Mouse (Mus musculus): ENCODE measurements around the gene Clstn2. TPM values are rescaled to one million over a fixed set of nuclear protein-coding genes. Genes with fewer than 3 reads are reported as not detected.

The Clstn2 gene
- polyA plus RNA-seq, 1 experiment = 0.27 TPM

DNA sequence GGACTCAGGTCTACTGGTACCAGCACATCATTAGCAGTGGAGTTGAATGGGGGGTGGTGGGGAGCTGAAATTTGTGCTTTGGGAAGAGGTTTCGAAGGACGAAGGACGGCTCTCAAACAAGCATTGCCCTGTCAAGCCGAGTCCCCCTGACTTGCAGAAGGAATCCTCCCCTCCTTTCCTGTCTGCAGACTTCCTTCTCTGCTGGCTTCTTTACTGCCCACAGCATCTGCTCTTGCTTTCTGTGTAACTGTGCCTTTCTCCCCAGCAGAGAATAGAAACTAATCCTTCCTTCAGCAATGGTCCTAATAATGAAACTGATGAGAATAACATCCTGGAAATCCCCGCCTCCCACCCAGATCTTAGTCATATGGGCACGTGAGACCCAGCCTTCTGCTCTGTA lies 572.5 kb downstream of the Clstn2 start:
- H3K4me1 ChIP-seq (ENCODE audit: control insufficient read depth, insufficient read depth, insufficient read length, low read length) = no peaks in the 10 kb centered on the region
- TF ChIP-seq CTCF (IDR thresholded peaks at IDR 0.05; ENCODE audit: extremely low read depth, insufficient read length, insufficient replicate concordance, low read depth, low read length) (no peak), POLR2A (IDR thresholded peaks at IDR 0.05; ENCODE audit: low read depth, low read length) (no peak)
- no peaks in the 10 kb centered on the region for H3K27me3 ChIP-seq (ENCODE audit: control insufficient read depth, insufficient read depth, low read length)
- WGBS = 71% methylated on average over 6 of the region's 6 CpGs
- no peak overlapping the region for H3K4me3 ChIP-seq (ENCODE audit: low read depth, low read length)
- H3K27ac ChIP-seq (ENCODE audit: insufficient read depth, low read depth, low read length) = no peak overlapping the region
- H3K36me3 ChIP-seq (ENCODE audit: control insufficient read depth, insufficient read depth, low read length) = no peaks in the 10 kb centered on the region

DNA sequence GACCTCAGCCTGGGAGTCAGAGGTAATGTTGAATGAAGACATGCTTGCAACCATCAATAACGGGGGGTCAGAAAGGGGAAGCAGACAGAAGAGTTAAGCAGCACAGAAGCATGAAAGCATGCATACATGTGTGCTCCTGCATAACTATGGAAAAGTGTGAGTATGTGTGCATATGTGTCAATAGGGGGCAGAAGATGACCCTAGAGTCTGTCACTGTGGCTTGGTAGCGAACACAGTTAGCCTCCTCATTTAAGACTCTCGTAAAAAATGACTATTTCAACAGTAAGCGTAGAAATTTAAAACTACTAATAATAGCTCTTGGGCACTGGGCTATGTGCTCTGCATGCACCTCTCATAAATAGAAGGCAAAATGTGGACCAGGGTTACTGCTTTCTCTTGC lies 573.2 kb downstream of the Clstn2 start:
- H3K4me3 ChIP-seq (ENCODE audit: low read depth, low read length) = no peak overlapping the region
- 61% methylated on average over 4 of the region's 4 CpGs for WGBS

GRCm38 (mm10) chr9:97449316-97450050 lies 583.5 kb downstream of the Clstn2 start:
- Histone ChIP-seq H3K27me3 (ENCODE audit: control insufficient read depth, insufficient read depth, low read length) (no peaks in the 10 kb centered on the region), H3K4me1 (ENCODE audit: control insufficient read depth, insufficient read depth, insufficient read length, low read length) (no peaks in the 10 kb centered on the region), H3K36me3 (ENCODE audit: control insufficient read depth, insufficient read depth, low read length) (no peaks in the 10 kb centered on the region), H3K27ac (ENCODE audit: insufficient read depth, low read depth, low read length) (no peak overlapping the region), H3K4me3 (ENCODE audit: low read depth, low read length) (no peak overlapping the region)
- TF ChIP-seq POLR2A (IDR thresholded peaks at IDR 0.05; ENCODE audit: low read depth, low read length) (no peak), CTCF (IDR thresholded peaks at IDR 0.05; ENCODE audit: extremely low read depth, insufficient read length, insufficient replicate concordance, low read depth, low read length) (no peak)
- WGBS = 65% methylated on average over 13 of the region's 13 CpGs

More for the DNA sequence above, 573.2 kb downstream of the Clstn2 start:
- Histone ChIP-seq H3K27ac (ENCODE audit: insufficient read depth, low read depth, low read length) (no peak overlapping the region), H3K36me3 (ENCODE audit: control insufficient read depth, insufficient read depth, low read length) (no peaks in the 10 kb centered on the region), H3K27me3 (ENCODE audit: control insufficient read depth, insufficient read depth, low read length) (no peaks in the 10 kb centered on the region), H3K4me1 (ENCODE audit: control insufficient read depth, insufficient read depth, insufficient read length, low read length) (no peaks in the 10 kb centered on the region)
- TF ChIP-seq CTCF (IDR thresholded peaks at IDR 0.05; ENCODE audit: extremely low read depth, insufficient read length, insufficient replicate concordance, low read depth, low read length) = no peak
- no peak for TF ChIP-seq POLR2A (IDR thresholded peaks at IDR 0.05; ENCODE audit: low read depth, low read length)

- Histone ChIP-seq H3K36me3 (ENCODE audit: control insufficient read depth, insufficient read depth, low read length) (no peaks in the 10 kb centered on the region), H3K4me1 (ENCODE audit: control insufficient read depth, insufficient read depth, insufficient read length, low read length) (no peaks in the 10 kb centered on the region), H3K27ac (ENCODE audit: insufficient read depth, low read depth, low read length) (no peak overlapping the region), H3K4me3 (ENCODE audit: low read depth, low read length) (no peak overlapping the region), H3K27me3 (ENCODE audit: control insufficient read depth, insufficient read depth, low read length) (no peaks in the 10 kb centered on the region)
- WGBS = 73% methylated on average over 7 of the region's 7 CpGs
- TF ChIP-seq POLR2A (IDR thresholded peaks at IDR 0.05; ENCODE audit: low read depth, low read length) (no peak), CTCF (IDR thresholded peaks at IDR 0.05; ENCODE audit: extremely low read depth, insufficient read length, insufficient replicate concordance, low read depth, low read length) (no peak)
Observed at GRCm38 (mm10) chr9:97439872-97440636, 592.9 kb downstream of the Clstn2 start.

DNA sequence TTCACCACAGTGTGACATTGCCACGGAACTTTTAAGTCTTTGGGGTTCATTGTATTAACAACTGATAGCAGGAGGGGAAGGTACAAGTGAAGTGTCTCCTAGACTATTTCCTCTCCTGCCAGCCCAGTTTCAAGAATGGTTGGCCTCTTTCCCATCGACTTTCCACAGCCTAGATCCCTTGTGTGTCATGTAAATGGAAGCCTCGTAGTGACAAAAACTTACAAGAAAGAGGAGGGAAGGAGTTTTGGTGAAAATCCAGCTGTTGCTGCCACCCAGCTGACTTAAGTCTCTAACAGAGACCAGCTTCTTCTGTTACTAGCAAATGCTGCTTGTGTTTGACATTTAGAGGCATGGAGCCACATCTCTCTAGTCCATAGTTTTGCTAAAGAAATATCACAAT lies 598.3 kb downstream of the Clstn2 start:
- Histone ChIP-seq H3K4me1 (ENCODE audit: control insufficient read depth, insufficient read depth, insufficient read length, low read length) (no peaks in the 10 kb centered on the region), H3K27me3 (ENCODE audit: control insufficient read depth, insufficient read depth, low read length) (no peaks in the 10 kb centered on the region), H3K4me3 (ENCODE audit: low read depth, low read length) (no peak overlapping the region), H3K27ac (ENCODE audit: insufficient read depth, low read depth, low read length) (no peak overlapping the region), H3K36me3 (ENCODE audit: control insufficient read depth, insufficient read depth, low read length) (no peaks in the 10 kb centered on the region)
- TF ChIP-seq POLR2A (IDR thresholded peaks at IDR 0.05; ENCODE audit: low read depth, low read length) (no peak), CTCF (IDR thresholded peaks at IDR 0.05; ENCODE audit: extremely low read depth, insufficient read length, insufficient replicate concordance, low read depth, low read length) (no peak)
- WGBS = 56% methylated on average over 3 of the region's 3 CpGs

DNA sequence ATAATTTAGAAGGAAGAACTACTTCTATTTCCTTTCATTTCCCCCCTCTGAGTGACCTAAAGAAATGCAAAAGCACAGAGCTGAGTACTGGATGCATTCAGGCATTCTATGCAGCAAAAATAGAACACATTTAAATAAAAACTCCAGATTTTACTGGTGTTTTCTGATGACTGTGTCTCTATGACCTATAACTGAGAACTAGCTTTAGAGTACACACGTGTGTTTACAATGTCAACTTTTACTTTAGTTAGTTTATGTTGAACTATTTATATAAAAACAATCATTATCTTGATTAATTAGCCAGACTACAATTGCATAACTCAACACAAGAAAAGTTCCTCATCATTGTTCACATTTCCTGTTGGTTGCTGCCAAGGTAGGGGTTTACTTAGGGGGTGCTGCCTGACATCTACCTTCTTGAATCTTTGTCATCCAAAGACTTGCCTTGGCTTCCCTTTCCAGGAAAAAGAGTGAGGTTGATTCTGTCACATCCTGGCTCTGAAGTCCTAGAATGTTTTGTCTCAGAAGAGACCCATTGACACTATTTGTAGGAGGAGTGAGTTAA lies 603.0 kb downstream of the Clstn2 start:
- H3K4me3 ChIP-seq (ENCODE audit: low read depth, low read length) = no peak overlapping the region
- no peak overlapping the region for H3K27ac ChIP-seq (ENCODE audit: insufficient read depth, low read depth, low read length)
- no peaks in the 10 kb centered on the region for H3K36me3 ChIP-seq (ENCODE audit: control insufficient read depth, insufficient read depth, low read length)
- no peaks in the 10 kb centered on the region for H3K27me3 ChIP-seq (ENCODE audit: control insufficient read depth, insufficient read depth, low read length)
- no peaks in the 10 kb centered on the region for H3K4me1 ChIP-seq (ENCODE audit: control insufficient read depth, insufficient read depth, insufficient read length, low read length)
- TF ChIP-seq POLR2A (IDR thresholded peaks at IDR 0.05; ENCODE audit: low read depth, low read length) (no peak), CTCF (IDR thresholded peaks at IDR 0.05; ENCODE audit: extremely low read depth, insufficient read length, insufficient replicate concordance, low read depth, low read length) (no peak)
- WGBS = 53% methylated on average over 1 of the region's 1 CpGs

GRCm38 (mm10) chr9:97428127-97428526 lies 604.9 kb downstream of the Clstn2 start:
- no peak for TF ChIP-seq CTCF (IDR thresholded peaks at IDR 0.05; ENCODE audit: extremely low read depth, insufficient read length, insufficient replicate concordance, low read depth, low read length)
- no peak for TF ChIP-seq POLR2A (IDR thresholded peaks at IDR 0.05; ENCODE audit: low read depth, low read length)
- Histone ChIP-seq H3K36me3 (ENCODE audit: control insufficient read depth, insufficient read depth, low read length) (no peaks in the 10 kb centered on the region), H3K4me3 (ENCODE audit: low read depth, low read length) (no peak overlapping the region)

More at GRCm38 (mm10) chr9:97428127-97428526, 604.9 kb downstream of the Clstn2 start:
- 72% methylated on average over 7 of the region's 7 CpGs for WGBS
- no peaks in the 10 kb centered on the region; the same call in 1 of the 2 replicates for H3K27me3 ChIP-seq (ENCODE audit: control insufficient read depth, insufficient read depth, low read length)
- no peak overlapping the region for H3K27ac ChIP-seq (ENCODE audit: insufficient read depth, low read depth, low read length)
- H3K4me1 ChIP-seq (ENCODE audit: control insufficient read depth, insufficient read depth, insufficient read length, low read length) = no peaks in the 10 kb centered on the region

Measured in small intestine, adult 2 months (tissue).